Mouse (Mus musculus) forebrain, embryonic 16.5 days (tissue): ENCODE measurements around the gene Adsl. TPM values are rescaled to one million over a fixed set of nuclear protein-coding genes. Genes with fewer than 3 reads are reported as not detected.

Source experiments
- ATAC-seq: fragments of 200-750 bp; cut with Nextera tagmentation; 2 replicates; pipeline ENCODE4 v1.8.0; 2017; ENCODE audit warnings: mild to moderate bottlenecking, moderate library complexity
- H3K27ac ChIP-seq: fragments of 300-500 bp; sonication (generic); 2 replicates; pipeline ENCODE4 v1.5.1; 2014; ENCODE audit warnings: low read length, control low read depth
- H3K27me3 ChIP-seq: fragments of 300-500 bp; sonication (generic); replicated peaks from 2 replicates; pipeline ENCODE4 v1.6.1; 2014; ENCODE audit warnings: low read length; ENCODE audit not compliant: control insufficient read depth, insufficient read depth
- H3K36me3 ChIP-seq: fragments of 300-500 bp; sonication (generic); 2 replicates; pipeline ENCODE4 v1.6.1; 2014; ENCODE audit not compliant: control insufficient read depth, insufficient read depth
- H3K4me1 ChIP-seq: fragments of 300-500 bp; sonication (generic); replicated peaks from 2 replicates; pipeline ENCODE4 v1.6.1; 2014; ENCODE audit warnings: low read length; ENCODE audit not compliant: control insufficient read depth, insufficient read depth
- H3K4me2 ChIP-seq: fragments of 300-500 bp; sonication (generic); 2 replicates; pipeline ENCODE4 v1.6.1; 2014; ENCODE audit warnings: mild to moderate bottlenecking, low read length, control low read depth
- H3K4me3 ChIP-seq: fragments of 300-500 bp; sonication (generic); replicated peaks from 2 replicates; pipeline ENCODE4 v1.5.1; 2014; ENCODE audit warnings: mild to moderate bottlenecking, low read length, control low read depth
- H3K9ac ChIP-seq: fragments of 300-500 bp; sonication (generic); replicated peaks from 2 replicates; pipeline ENCODE4 v1.6.1; 2014; ENCODE audit warnings: low read depth, low read length, control low read depth
- H3K9me3 ChIP-seq: fragments of 300-500 bp; sonication (generic); 2 replicates; pipeline ENCODE4 v1.6.1; 2016; ENCODE audit warnings: low read length; ENCODE audit not compliant: control insufficient read depth
- WGBS: fragments of 180-500 bp; shearing (Covaris S2); extraction: QIAGEN DNeasy Blood & Tissue Kit; methylation state at CpG from one replicate; pipeline ENCODE4 v1.1.7; 2014; 5-methylcytosine and 5-hydroxymethylcytosine counted together
- polyA plus RNA-seq: library from polyadenylated mRNA; unstranded; fragments of >200 nt; fragmentation: Nextera tagmentation; extraction: Ambion mirVana; gene quantifications from 2 replicates; pipeline ENCODE4 v1.2.1, GENCODE M21; 2015

The Adsl gene
- polyA plus RNA-seq, 1 experiment from 2014 or later: 112 TPM

- Histone ChIP-seq H3K9ac (no peak overlapping the region), H3K27me3 (no peaks in the 10 kb centered on the region), H3K9me3 (no peaks in the 10 kb centered on the region), H3K27ac (no peak overlapping the region), H3K36me3 (peaks cover 34% of the 10 kb centered on the region), H3K4me1 (no peaks in the 10 kb centered on the region), H3K4me2 (no peak overlapping the region), H3K4me3 (no peak overlapping the region)
- ATAC-seq: no peak
- WGBS: 89% methylated on average over 1 of the region's 1 CpGs
Observed at GRCm38 (mm10) chr15:80969371-80969770, 21.1 kb downstream of the Adsl start.

GRCm38 (mm10) chr15:80974311-80974710, 26.0 kb downstream of the Adsl start:
- Histone ChIP-seq H3K9me3 (no peaks in the 10 kb centered on the region), H3K27me3 (no peaks in the 10 kb centered on the region), H3K4me1 (peaks cover 12% of the 10 kb centered on the region), H3K9ac (no peak overlapping the region), H3K4me3 (no peak overlapping the region), H3K36me3 (peaks cover 4% of the 10 kb centered on the region), H3K4me2 (no peak overlapping the region), H3K27ac (no peak overlapping the region)
- no peak for ATAC-seq
- 52% methylated on average over 5 of the region's 5 CpGs for WGBS

- no peak for ATAC-seq
- Histone ChIP-seq H3K4me1 (peaks cover 12% of the 10 kb centered on the region), H3K27ac (no peak overlapping the region), H3K4me2 (no peak overlapping the region), H3K27me3 (no peaks in the 10 kb centered on the region), H3K9me3 (no peaks in the 10 kb centered on the region), H3K36me3 (no peaks in the 10 kb centered on the region), H3K9ac (no peak overlapping the region), H3K4me3 (no peak overlapping the region)
- 90% methylated on average over 3 of the region's 3 CpGs for WGBS
Observed at GRCm38 (mm10) chr15:80975666-80976065, 27.4 kb downstream of the Adsl start.

GRCm38 (mm10) chr15:80977620-80978334, 29.5 kb downstream of the Adsl start, which contains the start of gene Sgsm3:
TSS of gene Sgsm3 (plus strand) at chr15:80977765.
- H3K4me2 ChIP-seq: peak within 1 kb of the TSS; percentile 75

GRCm38 (mm10) chr15:80979611-80980010, 31.3 kb downstream of the Adsl start:
- H3K9me3 ChIP-seq: no peaks in the 10 kb centered on the region
- ATAC-seq: no peak
- no peaks in the 10 kb centered on the region for H3K36me3 ChIP-seq
- peaks cover 12% of the 10 kb centered on the region for H3K4me1 ChIP-seq
- 75% methylated on average over 4 of the region's 4 CpGs for whole genome bisulfite sequencing
- H3K4me2 ChIP-seq: no peak overlapping the region
- H3K27me3 ChIP-seq: no peaks in the 10 kb centered on the region
- 0 out of 2 replicates have a peak overlapping the region, but pooled peaks have one; percentile 22 for H3K9ac ChIP-seq
- no peak overlapping the region for H3K4me3 ChIP-seq
- no peak overlapping the region for H3K27ac ChIP-seq

More at GRCm38 (mm10) chr15:80977620-80978334, 29.5 kb downstream of the Adsl start, which contains the start of gene Sgsm3:
- under 1% methylated on average over 64 of the region's 67 CpGs for WGBS
- Histone ChIP-seq H3K4me3 (peak within 1 kb of the TSS; percentile 77), H3K27ac (peak within 1 kb of the TSS; percentile 37; the same call in 1 of the 2 replicates), H3K4me1 (peaks cover 12% of the 10 kb centered on the region), H3K9me3 (no peaks in the 10 kb centered on the region), H3K27me3 (no peaks in the 10 kb centered on the region), H3K9ac (peak within 1 kb of the TSS; percentile 83), H3K36me3 (no peaks in the 10 kb centered on the region)
- peak; percentile 97 for ATAC-seq

GRCm38 (mm10) chr15:80981176-80981575, 32.9 kb downstream of the Adsl start:
- Histone ChIP-seq H3K27me3 (no peaks in the 10 kb centered on the region), H3K9ac (no peak overlapping the region), H3K36me3 (no peaks in the 10 kb centered on the region), H3K4me1 (peaks cover 12% of the 10 kb centered on the region), H3K27ac (no peak overlapping the region), H3K4me2 (no peak overlapping the region), H3K9me3 (no peaks in the 10 kb centered on the region), H3K4me3 (no peak overlapping the region)
- ATAC-seq: no peak
- 93% methylated on average over 4 of the region's 4 CpGs for WGBS

- H3K4me3 ChIP-seq: no peak overlapping the region
- 87% methylated on average over 2 of the region's 2 CpGs for WGBS
- no peaks in the 10 kb centered on the region for H3K36me3 ChIP-seq
- H3K27me3 ChIP-seq: no peaks in the 10 kb centered on the region
- no peak for ATAC-seq
- no peak overlapping the region for H3K27ac ChIP-seq
- no peak overlapping the region for H3K4me2 ChIP-seq
- no peak overlapping the region for H3K9ac ChIP-seq
- peaks cover 7% of the 10 kb centered on the region for H3K4me1 ChIP-seq
- no peaks in the 10 kb centered on the region for H3K9me3 ChIP-seq
Observed at GRCm38 (mm10) chr15:80983264-80983663, 35.0 kb downstream of the Adsl start.

GRCm38 (mm10) chr15:80988331-80988730, 40.0 kb downstream of the Adsl start:
- H3K27me3 ChIP-seq: no peaks in the 10 kb centered on the region
- 36% methylated on average over 1 of the region's 1 CpGs for WGBS
- H3K4me2 ChIP-seq: no peak overlapping the region
- no peaks in the 10 kb centered on the region for H3K9me3 ChIP-seq
- H3K4me3 ChIP-seq: no peak overlapping the region
- no peak for ATAC-seq
- H3K27ac ChIP-seq: no peak overlapping the region
- H3K9ac ChIP-seq: no peak overlapping the region
- H3K4me1 ChIP-seq: no peaks in the 10 kb centered on the region
- H3K36me3 ChIP-seq: no peaks in the 10 kb centered on the region

GRCm38 (mm10) chr15:80989712-80990111, 41.4 kb downstream of the Adsl start:
- H3K27ac ChIP-seq: no peak overlapping the region

More at GRCm38 (mm10) chr15:80989712-80990111, 41.4 kb downstream of the Adsl start:
- H3K36me3 ChIP-seq: no peaks in the 10 kb centered on the region
- no peak overlapping the region for H3K4me3 ChIP-seq
- WGBS: 85% methylated on average over 3 of the region's 3 CpGs
- H3K4me2 ChIP-seq: no peak overlapping the region
- H3K4me1 ChIP-seq: no peaks in the 10 kb centered on the region
- no peak for ATAC-seq
- H3K9ac ChIP-seq: no peak overlapping the region
- H3K9me3 ChIP-seq: no peaks in the 10 kb centered on the region
- H3K27me3 ChIP-seq: no peaks in the 10 kb centered on the region
